Mouse (Mus musculus) embryonic facial prominence, embryonic 13.5 days (tissue): ENCODE data around the gene Zic1. TPM values are rescaled to one million over a fixed set of nuclear protein-coding genes. Genes with fewer than 3 reads are reported as not detected.

ENCODE experiments used
- ATAC-seq: fragments of 200-750 bp; cut with Nextera tagmentation; 2 replicates; pipeline ENCODE4 v1.8.0; 2017; ENCODE audit warnings: low read depth; ENCODE audit not compliant: insufficient number of reproducible peaks, insufficient read depth, low FRiP score, low TSS enrichment
- H3K27ac ChIP-seq: fragments of 300-500 bp; sonication (generic); 2 replicates; pipeline ENCODE4 v1.5.1; 2015; ENCODE audit warnings: moderate library complexity, mild to moderate bottlenecking, inconsistent platforms
- H3K27me3 ChIP-seq: fragments of 300-500 bp; sonication (generic); 2 replicates; pipeline ENCODE4 v1.6.1; 2015; ENCODE audit warnings: mild to moderate bottlenecking, inconsistent platforms
- H3K36me3 ChIP-seq: fragments of 300-500 bp; sonication (generic); 2 replicates; pipeline ENCODE4 v1.6.1; 2015; ENCODE audit warnings: mild to moderate bottlenecking, inconsistent platforms
- H3K4me1 ChIP-seq: fragments of 300-500 bp; sonication (generic); 2 replicates; pipeline ENCODE4 v1.6.1; 2015; ENCODE audit warnings: inconsistent platforms
- H3K4me2 ChIP-seq: fragments of 300-500 bp; sonication (generic); 2 replicates; pipeline ENCODE4 v1.6.1; 2015; ENCODE audit warnings: moderate library complexity, mild to moderate bottlenecking, inconsistent platforms
- H3K4me3 ChIP-seq: fragments of 300-500 bp; sonication (generic); 2 replicates; pipeline ENCODE4 v1.5.1; 2015; ENCODE audit warnings: mild to moderate bottlenecking, inconsistent platforms
- H3K9ac ChIP-seq: fragments of 300-500 bp; sonication (generic); 2 replicates; pipeline ENCODE4 v1.6.1; 2015; ENCODE audit warnings: mild to moderate bottlenecking, inconsistent platforms
- H3K9me3 ChIP-seq: fragments of 300-500 bp; sonication (generic); 2 replicates; pipeline ENCODE4 v1.6.1; 2016; ENCODE audit warnings: inconsistent platforms
- WGBS: fragments of 180-500 bp; shearing (Covaris S2); methylation state at CpG from one replicate; pipeline ENCODE4 v1.1.7; 2015; ENCODE audit warnings: mixed read lengths; 5-methylcytosine and 5-hydroxymethylcytosine counted together
- polyA plus RNA-seq: library from polyadenylated mRNA; unstranded; fragments of >200 nt; fragmentation: Nextera tagmentation; extraction: Ambion mirVana; gene quantifications from 2 replicates; pipeline ENCODE4 v1.2.1, GENCODE M21; 2015

Gene Zic1
- polyA plus RNA-seq, 1 experiment from 2014 or later, result 0.49 TPM

DNA sequence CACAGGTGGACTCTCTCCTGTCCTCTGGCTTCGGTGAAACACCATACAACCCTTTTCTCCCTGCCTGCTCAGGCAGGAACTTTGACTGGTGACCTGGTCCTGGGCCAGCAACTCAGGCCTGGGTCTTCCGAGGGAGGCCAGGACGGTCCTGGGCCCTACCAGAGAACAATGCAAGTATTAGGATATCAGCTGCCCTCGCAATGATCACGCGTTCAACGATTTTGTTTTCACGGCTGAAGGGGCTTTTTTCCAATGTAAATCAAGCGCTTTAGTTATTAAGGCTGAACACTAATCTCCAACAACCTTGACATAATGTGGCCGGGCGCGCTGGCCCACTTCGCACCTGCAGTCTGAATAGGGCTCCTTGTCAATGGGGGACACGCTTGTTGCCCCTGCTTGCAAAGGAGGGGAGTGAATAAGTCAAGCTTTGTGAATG is 28.6 kb upstream of the Zic1 start:
- no peak overlapping the region for H3K9ac ChIP-seq
- H3K27ac ChIP-seq, result no peak overlapping the region
- H3K4me2 ChIP-seq, result no peak overlapping the region
- under 1% methylated on average over 14 of the region's 14 CpGs for WGBS
- peaks cover 97% of the 10 kb centered on the region for H3K27me3 ChIP-seq
- H3K4me3 ChIP-seq, result no peak overlapping the region
- no peaks in the 10 kb centered on the region for H3K4me1 ChIP-seq
- no peaks in the 10 kb centered on the region for H3K36me3 ChIP-seq
- ATAC-seq, result no peak
- no peaks in the 10 kb centered on the region for H3K9me3 ChIP-seq

DNA sequence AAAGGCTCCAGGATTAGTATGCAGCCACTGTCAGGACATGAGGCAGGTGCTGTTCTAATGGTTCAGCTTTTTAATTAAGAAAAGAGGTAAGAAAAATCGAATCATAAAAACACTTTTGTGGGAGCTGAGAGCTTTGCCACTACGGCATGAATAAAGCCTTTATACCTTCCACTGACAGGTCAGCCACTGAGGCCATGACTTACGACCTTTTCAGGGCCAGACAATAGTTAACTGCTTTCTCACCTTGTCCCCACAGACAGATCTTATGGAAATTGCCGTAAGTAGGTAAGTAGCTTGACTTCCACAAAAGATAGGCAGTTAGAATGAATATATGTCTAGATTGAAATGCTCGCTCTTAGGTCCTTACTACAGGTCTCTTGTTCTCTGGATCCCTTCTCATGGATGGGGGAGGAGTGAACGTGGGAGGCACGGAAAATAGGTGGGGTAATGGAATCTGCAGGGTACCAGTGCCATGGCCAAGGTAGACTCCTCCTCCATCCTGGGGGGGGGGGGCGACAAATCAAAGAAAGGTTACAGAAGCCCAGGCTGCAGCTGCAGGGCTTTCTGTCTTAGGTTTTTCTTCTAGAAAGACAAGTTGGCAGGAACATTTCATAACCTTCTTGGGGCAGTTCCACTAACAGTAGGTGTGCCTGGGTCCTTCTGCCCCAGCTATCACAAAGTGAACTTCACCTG is 27.9 kb upstream of the Zic1 start:
- H3K4me2 ChIP-seq, result no peak overlapping the region
- ATAC-seq, result no peak
- H3K9me3 ChIP-seq, result no peaks in the 10 kb centered on the region
- 4% methylated on average over 8 of the region's 8 CpGs for whole genome bisulfite sequencing
- H3K27me3 ChIP-seq, result peaks cover 98% of the 10 kb centered on the region
- no peaks in the 10 kb centered on the region for H3K4me1 ChIP-seq
- no peak overlapping the region for H3K27ac ChIP-seq
- H3K4me3 ChIP-seq, result no peak overlapping the region
- H3K36me3 ChIP-seq, result no peaks in the 10 kb centered on the region
- H3K9ac ChIP-seq, result no peak overlapping the region

DNA sequence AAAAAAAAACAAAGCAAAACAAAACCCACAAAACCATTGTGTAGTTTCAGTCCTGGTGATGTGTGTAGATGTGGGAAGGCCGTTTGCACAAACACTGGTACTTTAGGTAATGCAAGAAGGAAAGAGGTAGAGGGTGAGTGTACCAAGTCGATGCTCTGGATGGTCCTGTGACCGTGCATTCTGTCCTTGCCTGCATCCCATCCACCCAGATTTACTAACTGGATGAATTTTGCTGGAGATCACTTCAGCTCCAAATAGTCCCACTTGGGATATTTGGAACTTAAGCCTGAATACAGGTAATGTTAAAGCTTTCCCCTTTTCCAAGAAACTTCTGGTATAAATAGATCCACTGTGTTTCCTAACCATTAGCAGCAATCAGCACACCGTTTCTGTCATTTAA is 22.6 kb upstream of the Zic1 start:
- Histone ChIP-seq H3K36me3 (no peaks in the 10 kb centered on the region), H3K4me2 (no peak overlapping the region), H3K4me3 (no peak overlapping the region), H3K27me3 (peaks cover 100% of the 10 kb centered on the region), H3K9ac (no peak overlapping the region), H3K4me1 (no peaks in the 10 kb centered on the region), H3K9me3 (no peaks in the 10 kb centered on the region), H3K27ac (no peak overlapping the region)
- 2% methylated on average over 4 of the region's 4 CpGs for WGBS
- no peak for ATAC-seq

DNA sequence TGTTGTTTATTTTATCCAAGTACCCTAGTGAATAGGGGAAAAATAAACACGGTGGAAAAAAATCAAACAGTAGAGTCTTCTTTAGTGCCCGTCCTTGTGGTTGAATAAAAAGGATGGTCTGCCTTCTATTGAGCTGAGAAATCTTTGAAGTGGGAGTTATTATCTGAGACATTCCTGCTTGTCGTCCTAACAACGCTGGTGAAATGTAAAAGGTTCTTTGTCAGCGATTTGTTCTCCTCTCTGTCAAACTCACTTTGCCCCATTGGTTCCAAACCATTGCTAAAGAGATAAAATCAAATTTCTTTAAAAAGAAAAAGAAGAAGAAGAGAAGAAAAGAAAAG is 22.1 kb upstream of the Zic1 start:
- under 1% methylated on average over 5 of the region's 5 CpGs for WGBS
- Histone ChIP-seq H3K4me1 (no peaks in the 10 kb centered on the region), H3K27ac (no peak overlapping the region), H3K9me3 (no peaks in the 10 kb centered on the region), H3K27me3 (peaks cover 100% of the 10 kb centered on the region), H3K36me3 (no peaks in the 10 kb centered on the region), H3K4me3 (no peak overlapping the region), H3K4me2 (no peak overlapping the region), H3K9ac (no peak overlapping the region)
- no peak for ATAC-seq

DNA sequence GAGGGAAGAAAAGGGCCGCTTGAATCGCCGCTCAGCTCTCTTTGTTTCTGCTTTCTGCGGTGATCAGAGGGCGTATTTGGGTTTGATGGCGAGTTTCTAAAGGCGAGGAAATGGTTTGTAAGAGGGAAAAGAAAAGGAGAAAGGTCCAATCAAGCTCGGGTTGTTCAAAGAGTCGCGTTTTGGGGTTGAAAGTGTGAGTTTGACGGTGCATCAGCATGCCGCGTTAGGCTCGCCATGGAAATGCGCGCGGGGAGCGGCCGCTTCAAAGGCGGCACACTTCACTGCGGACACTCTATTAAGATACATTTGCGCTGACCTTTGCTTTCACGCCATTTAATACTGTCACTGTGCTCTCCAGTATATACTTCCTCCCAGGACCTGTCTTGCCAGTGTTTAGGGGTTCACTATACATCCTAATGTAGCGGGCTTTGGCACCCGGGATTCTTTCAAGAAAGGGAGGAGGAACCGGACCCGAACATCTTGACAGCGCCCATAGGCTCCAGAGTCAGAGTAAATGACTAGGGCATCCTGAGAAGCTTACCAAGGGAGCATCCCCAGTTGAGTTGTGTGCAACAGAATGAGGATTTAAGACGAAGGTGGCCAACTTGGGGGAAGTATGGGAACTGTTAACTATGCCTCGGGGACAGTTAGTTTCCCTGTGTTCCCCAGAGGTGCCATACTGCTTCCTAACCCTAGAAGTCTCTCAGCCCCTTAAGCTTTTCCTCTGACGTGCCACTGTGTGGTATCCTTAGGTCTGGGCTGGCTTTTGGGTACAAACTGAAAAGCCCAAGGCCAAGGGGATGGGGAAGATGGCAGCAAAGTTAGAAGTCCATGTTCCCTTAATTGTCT is 21.5 kb upstream of the Zic1 start:
- H3K27me3 ChIP-seq, result peaks cover 100% of the 10 kb centered on the region
- under 1% methylated on average over 31 of the region's 31 CpGs for WGBS
- H3K36me3 ChIP-seq, result no peaks in the 10 kb centered on the region
- H3K9me3 ChIP-seq, result no peaks in the 10 kb centered on the region
- no peak overlapping the region for H3K27ac ChIP-seq
- no peak for ATAC-seq
- H3K4me3 ChIP-seq, result no peak overlapping the region
- no peak overlapping the region for H3K9ac ChIP-seq
- H3K4me2 ChIP-seq, result no peak overlapping the region
- no peaks in the 10 kb centered on the region for H3K4me1 ChIP-seq

DNA sequence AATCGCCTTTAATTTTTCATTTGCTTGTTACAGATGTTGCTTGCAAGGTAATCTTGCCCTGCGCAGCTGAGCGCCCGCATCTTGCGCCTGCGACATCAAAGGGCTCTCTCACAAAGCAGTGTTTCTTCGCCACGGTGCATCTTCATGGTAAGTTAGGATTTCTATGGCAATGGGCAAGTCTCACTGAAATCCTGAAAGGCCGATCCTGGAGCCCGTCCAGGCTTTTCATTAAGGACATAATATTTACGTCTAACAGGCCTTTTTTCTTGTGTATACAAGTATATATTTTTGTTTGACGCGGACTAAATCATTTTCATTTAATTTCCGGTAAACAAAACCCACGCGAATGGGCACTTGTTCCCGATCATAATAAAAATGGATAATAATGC is 20.9 kb upstream of the Zic1 start:
- Histone ChIP-seq H3K27me3 (peaks cover 99% of the 10 kb centered on the region), H3K4me1 (peaks cover 4% of the 10 kb centered on the region), H3K27ac (no peak overlapping the region), H3K4me2 (no peak overlapping the region), H3K4me3 (no peak overlapping the region), H3K9me3 (no peaks in the 10 kb centered on the region), H3K9ac (no peak overlapping the region), H3K36me3 (no peaks in the 10 kb centered on the region)
- no peak for ATAC-seq
- under 1% methylated on average over 17 of the region's 17 CpGs for WGBS

DNA sequence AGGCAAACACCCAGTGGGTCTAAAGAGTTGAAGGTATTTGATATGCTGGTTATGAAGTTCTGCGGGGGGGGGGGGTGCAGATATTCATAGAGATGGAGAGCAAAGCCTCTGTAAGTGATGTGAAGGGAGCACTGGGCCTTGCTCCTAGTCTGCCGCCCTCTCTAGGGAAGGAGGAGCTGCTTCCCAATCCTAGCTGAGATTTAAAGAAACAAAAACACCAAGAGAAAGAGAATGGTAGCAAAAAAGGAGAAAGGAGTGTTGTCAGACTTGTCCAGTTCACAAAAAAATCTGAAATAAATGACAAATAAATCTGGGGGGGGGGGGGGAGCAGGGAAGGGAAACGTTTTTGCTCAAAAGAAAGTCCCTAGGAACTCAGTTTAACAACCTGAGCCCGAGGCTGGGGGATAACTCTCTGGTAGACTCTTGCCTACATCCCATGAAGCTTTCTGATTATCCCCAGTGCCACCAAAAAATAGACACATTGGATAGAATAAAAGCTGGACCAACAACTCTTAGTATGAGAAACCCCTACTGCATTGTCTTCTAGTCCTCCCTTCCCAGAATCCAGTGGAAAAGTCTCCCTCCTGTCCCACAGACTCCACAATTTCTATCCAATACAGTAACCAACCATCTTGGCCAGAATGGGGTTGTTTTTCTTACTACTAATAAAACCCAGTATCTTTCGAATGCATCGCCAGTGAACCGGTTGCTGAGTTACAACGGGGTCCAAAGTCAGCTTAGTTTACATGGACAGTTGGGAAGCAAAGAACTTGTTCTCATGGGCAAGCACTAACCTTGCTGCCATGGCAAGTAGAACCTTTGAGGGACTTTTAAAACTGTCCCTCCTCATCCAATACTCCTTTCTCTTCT is 20.2 kb upstream of the Zic1 start:
- Histone ChIP-seq H3K36me3 (no peaks in the 10 kb centered on the region), H3K9me3 (no peaks in the 10 kb centered on the region), H3K4me1 (peaks cover 7% of the 10 kb centered on the region), H3K27me3 (peaks cover 99% of the 10 kb centered on the region), H3K9ac (no peak overlapping the region), H3K4me2 (no peak overlapping the region), H3K27ac (no peak overlapping the region), H3K4me3 (no peak overlapping the region)
- WGBS, result under 1% methylated on average over 8 of the region's 8 CpGs
- ATAC-seq, result no peak

DNA sequence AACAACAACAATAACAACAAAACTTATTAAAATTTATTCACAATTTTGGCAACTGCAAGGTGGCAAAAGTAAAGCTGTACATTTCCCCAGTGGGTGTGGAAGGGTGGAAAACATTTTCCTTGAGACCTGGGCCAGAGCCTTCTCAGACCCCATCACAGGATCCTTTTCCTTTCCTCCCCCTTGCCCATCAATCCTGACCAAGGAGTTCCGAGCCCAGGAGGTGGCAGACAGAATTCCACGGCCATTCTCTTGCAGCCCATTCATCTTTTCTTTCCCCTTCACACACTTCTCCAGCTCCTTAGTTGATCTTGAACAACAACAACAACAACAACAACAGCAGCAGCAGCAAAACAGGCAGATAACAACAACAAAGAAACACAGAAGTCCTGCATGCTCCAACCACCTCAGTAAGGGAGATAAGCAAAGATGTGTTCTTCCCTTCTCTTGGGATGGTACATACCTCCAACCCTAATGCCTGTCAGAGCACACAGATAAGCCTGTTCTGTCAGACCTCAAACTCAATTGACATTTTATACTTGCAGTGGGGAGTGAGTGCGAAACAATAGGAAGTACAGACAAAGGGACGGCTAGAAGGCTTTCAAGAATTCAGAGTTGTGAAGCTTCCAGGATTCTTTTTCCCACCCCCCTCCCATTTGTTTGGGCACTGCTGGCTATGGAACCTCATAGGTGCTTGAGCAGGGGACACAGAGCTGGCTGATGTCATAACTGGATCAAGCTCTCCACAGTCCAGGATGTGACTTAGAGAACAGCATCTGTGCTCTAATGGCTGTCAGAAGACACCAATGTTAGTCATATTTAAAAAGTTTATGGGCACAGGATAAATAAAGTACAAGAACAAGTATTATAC is 19.3 kb upstream of the Zic1 start:
- peaks cover 7% of the 10 kb centered on the region for H3K4me1 ChIP-seq
- no peak for ATAC-seq
- H3K27ac ChIP-seq, result no peak overlapping the region
- no peak overlapping the region for H3K4me2 ChIP-seq
- no peak overlapping the region for H3K9ac ChIP-seq
- no peaks in the 10 kb centered on the region for H3K9me3 ChIP-seq
- peaks cover 99% of the 10 kb centered on the region for H3K27me3 ChIP-seq
- 4% methylated on average over 4 of the region's 4 CpGs for WGBS
- no peak overlapping the region for H3K4me3 ChIP-seq
- H3K36me3 ChIP-seq, result no peaks in the 10 kb centered on the region

DNA sequence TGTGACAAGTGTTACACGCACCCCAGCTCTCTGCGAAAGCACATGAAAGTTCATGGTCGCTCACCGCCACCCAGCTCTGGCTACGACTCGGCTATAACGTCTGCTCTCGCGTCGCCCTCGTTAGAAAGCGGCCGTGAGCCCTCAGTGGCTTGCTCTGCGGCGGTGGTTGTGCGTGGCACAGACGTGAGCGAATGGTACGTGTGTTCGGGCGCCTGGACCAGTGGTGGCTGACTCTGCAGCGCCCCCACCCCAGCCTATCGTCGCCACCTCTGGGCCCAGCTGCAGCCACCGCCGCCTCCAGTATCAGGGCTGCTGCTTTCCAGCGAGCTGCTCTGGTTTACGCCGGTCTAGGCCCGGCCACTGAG is 18.5 kb upstream of the Zic1 start:
- Histone ChIP-seq H3K4me3 (no peak overlapping the region), H3K36me3 (no peaks in the 10 kb centered on the region), H3K27ac (no peak overlapping the region), H3K9me3 (no peaks in the 10 kb centered on the region), H3K4me1 (peaks cover 7% of the 10 kb centered on the region), H3K27me3 (peaks cover 99% of the 10 kb centered on the region), H3K4me2 (no peak overlapping the region), H3K9ac (no peak overlapping the region)
- WGBS, result under 1% methylated on average over 30 of the region's 30 CpGs
- ATAC-seq, result peak; percentile 17; the same call in 1 of the 2 replicates

DNA sequence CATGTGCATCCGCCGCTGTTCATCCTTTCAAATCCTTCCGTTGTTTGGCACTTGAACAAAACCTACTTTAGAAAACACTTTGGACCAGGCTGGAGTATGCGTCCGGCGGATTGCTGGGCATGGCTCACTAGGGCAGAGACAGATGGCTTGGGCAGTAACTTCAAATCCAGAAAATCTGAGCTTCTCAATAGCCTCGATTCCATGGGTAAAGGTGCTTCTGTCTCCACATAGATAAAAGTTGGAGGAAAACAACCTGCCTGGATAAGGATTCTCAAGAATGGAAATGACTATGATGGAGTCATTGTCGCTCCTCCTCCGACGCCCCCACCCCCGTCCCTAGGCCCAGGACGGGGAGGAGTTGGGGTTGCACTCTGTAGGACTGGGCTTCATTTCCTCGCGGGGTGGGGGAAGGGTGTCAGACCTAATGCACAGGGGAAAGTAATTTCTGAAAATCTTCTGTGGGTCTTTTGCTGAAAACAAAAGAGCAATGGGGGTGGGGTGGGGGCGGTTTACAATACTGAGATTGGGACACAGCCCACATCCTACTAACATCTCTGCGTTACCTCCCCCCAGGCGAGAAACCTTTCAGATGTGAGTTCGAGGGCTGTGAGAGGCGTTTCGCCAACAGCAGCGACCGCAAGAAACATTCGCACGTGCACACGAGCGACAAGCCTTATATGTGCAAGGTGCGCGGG is 18.0 kb upstream of the Zic1 start:
- H3K36me3 ChIP-seq, result no peaks in the 10 kb centered on the region
- peaks cover 11% of the 10 kb centered on the region for H3K4me1 ChIP-seq
- 2% methylated on average over 28 of the region's 28 CpGs for WGBS
- H3K27ac ChIP-seq, result no peak overlapping the region
- H3K9ac ChIP-seq, result no peak overlapping the region
- H3K4me2 ChIP-seq, result no peak overlapping the region
- no peak for ATAC-seq
- peaks cover 99% of the 10 kb centered on the region for H3K27me3 ChIP-seq
- no peaks in the 10 kb centered on the region for H3K9me3 ChIP-seq
- H3K4me3 ChIP-seq, result no peak overlapping the region
